Mouse (Mus musculus) lung, embryonic 16.5 days (tissue): ENCODE measurements around the gene Apbb1. TPM values are rescaled to one million over a fixed set of nuclear protein-coding genes. Genes with fewer than 3 reads are reported as not detected.
A peak's percentile ranks its signal among the peaks of the same experiment; 100 is the strongest.

ENCODE experiments used
- ATAC-seq: fragments of 200-750 bp; cut with Nextera tagmentation; 2 replicates; pipeline ENCODE4 v1.8.0; 2017; ENCODE audit warnings: low read depth, mild to moderate bottlenecking, moderate library complexity
- H3K27ac ChIP-seq: fragments of 300-500 bp; sonication (generic); 2 replicates; pipeline ENCODE4 v1.5.1; 2014; ENCODE audit warnings: mild to moderate bottlenecking, control low read depth, low read length
- H3K27me3 ChIP-seq: fragments of 300-500 bp; sonication (generic); 2 replicates; pipeline ENCODE4 v1.6.1; 2014; ENCODE audit warnings: low read depth, low read length, mixed read lengths; ENCODE audit not compliant: control insufficient read depth, insufficient read depth
- H3K36me3 ChIP-seq: fragments of 300-500 bp; sonication (generic); 2 replicates; pipeline ENCODE4 v1.6.1; 2014; ENCODE audit warnings: low read length; ENCODE audit not compliant: control insufficient read depth, insufficient read depth
- H3K4me1 ChIP-seq: fragments of 300-500 bp; sonication (generic); replicated peaks from 2 replicates; pipeline ENCODE4 v1.6.1; 2014; ENCODE audit warnings: low read length, mixed read lengths; ENCODE audit not compliant: control insufficient read depth, insufficient read depth
- H3K4me2 ChIP-seq: fragments of 300-500 bp; sonication (generic); 2 replicates; pipeline ENCODE4 v1.6.1; 2014; ENCODE audit warnings: low read depth, low read length, control low read depth
- H3K4me3 ChIP-seq: fragments of 300-500 bp; sonication (generic); 2 replicates; pipeline ENCODE4 v1.5.1; 2014; ENCODE audit warnings: mild to moderate bottlenecking, low read length, control low read depth
- H3K9ac ChIP-seq: fragments of 300-500 bp; sonication (generic); 2 replicates; pipeline ENCODE4 v1.6.1; 2014; ENCODE audit warnings: low read length, control low read depth
- H3K9me3 ChIP-seq: fragments of 300-500 bp; sonication (generic); 2 replicates; pipeline ENCODE4 v1.6.1; 2016; ENCODE audit warnings: low read length; ENCODE audit not compliant: control insufficient read depth
- WGBS: fragments of 180-500 bp; shearing (Covaris S2); extraction: QIAGEN DNeasy Blood & Tissue Kit; methylation state at CpG from one replicate; pipeline ENCODE4 v1.1.7; 2014; 5-methylcytosine and 5-hydroxymethylcytosine counted together
- polyA plus RNA-seq: library from polyadenylated mRNA; unstranded; fragments of >200 nt; fragmentation: Nextera tagmentation; extraction: Ambion mirVana; gene quantifications from 2 replicates; pipeline ENCODE4 v1.2.1, GENCODE M21; 2015

Gene Apbb1
- polyA plus RNA-seq, 1 experiment from 2014 or later = 48.0 TPM

GRCm38 (mm10) chr7:105519771-105520170 lies 61.7 kb downstream of the Apbb1 start:
- H3K4me1 ChIP-seq = no peaks in the 10 kb centered on the region

GRCm38 (mm10) chr7:105519336-105519735 lies 62.1 kb downstream of the Apbb1 start:
- WGBS = 65% methylated on average over 11 of the region's 11 CpGs
- H3K9me3 ChIP-seq = no peaks in the 10 kb centered on the region
- H3K36me3 ChIP-seq = no peaks in the 10 kb centered on the region
- H3K27ac ChIP-seq = no peak overlapping the region
- H3K4me1 ChIP-seq = no peaks in the 10 kb centered on the region
- no peak overlapping the region for H3K4me2 ChIP-seq
- no peaks in the 10 kb centered on the region for H3K27me3 ChIP-seq
- H3K9ac ChIP-seq = no peak overlapping the region
- no peak overlapping the region for H3K4me3 ChIP-seq
- no peak for ATAC-seq

More at GRCm38 (mm10) chr7:105519771-105520170, 61.7 kb downstream of the Apbb1 start:
- Histone ChIP-seq H3K9ac (no peak overlapping the region), H3K9me3 (no peaks in the 10 kb centered on the region), H3K4me2 (no peak overlapping the region), H3K36me3 (no peaks in the 10 kb centered on the region), H3K27me3 (no peaks in the 10 kb centered on the region), H3K27ac (no peak overlapping the region), H3K4me3 (no peak overlapping the region)
- ATAC-seq = no peak
- 58% methylated on average over 2 of the region's 2 CpGs for WGBS

GRCm38 (mm10) chr7:105516669-105517360 lies 64.6 kb downstream of the Apbb1 start:
- WGBS = 36% methylated on average over 9 of the region's 9 CpGs
- Histone ChIP-seq H3K4me3 (no peak overlapping the region), H3K36me3 (no peaks in the 10 kb centered on the region), H3K9me3 (no peaks in the 10 kb centered on the region), H3K4me2 (no peak overlapping the region), H3K27ac (no peak overlapping the region), H3K27me3 (no peaks in the 10 kb centered on the region), H3K9ac (no peak overlapping the region), H3K4me1 (no peaks in the 10 kb centered on the region)
- no peak for ATAC-seq

DNA sequence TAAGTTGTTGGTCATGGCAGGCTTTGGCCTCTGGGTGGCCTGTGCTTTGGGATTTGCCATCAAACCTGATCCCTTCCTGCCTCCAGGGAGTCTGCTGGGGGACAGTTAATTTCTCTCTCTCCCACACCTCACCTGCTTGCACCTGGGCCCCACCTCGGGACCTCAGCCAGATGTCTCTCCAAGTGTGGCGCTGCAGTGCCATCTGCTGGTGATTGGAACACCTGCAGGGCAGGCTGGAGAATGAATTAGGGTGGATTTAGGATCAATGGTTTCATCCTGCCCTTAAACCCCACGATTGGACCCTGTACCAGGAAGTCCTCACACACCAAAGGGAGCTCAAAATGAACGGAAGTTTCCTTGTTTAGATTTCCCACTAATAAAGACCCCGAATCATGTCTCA lies 66.3 kb downstream of the Apbb1 start:
- H3K9ac ChIP-seq = no peak overlapping the region
- H3K36me3 ChIP-seq = no peaks in the 10 kb centered on the region
- H3K4me3 ChIP-seq = no peak overlapping the region
- no peaks in the 10 kb centered on the region for H3K4me1 ChIP-seq
- H3K9me3 ChIP-seq = no peaks in the 10 kb centered on the region
- WGBS = 5% methylated on average over 5 of the region's 5 CpGs
- H3K4me2 ChIP-seq = no peak overlapping the region
- peak; percentile 26; the same call in 1 of the 2 replicates for ATAC-seq
- no peak overlapping the region for H3K27ac ChIP-seq
- no peaks in the 10 kb centered on the region for H3K27me3 ChIP-seq

- Histone ChIP-seq H3K36me3 (no peaks in the 10 kb centered on the region), H3K9me3 (no peaks in the 10 kb centered on the region), H3K4me1 (no peaks in the 10 kb centered on the region), H3K4me3 (no peak overlapping the region), H3K9ac (no peak overlapping the region), H3K4me2 (no peak overlapping the region), H3K27me3 (no peaks in the 10 kb centered on the region), H3K27ac (no peak overlapping the region)
- WGBS = 35% methylated on average over 5 of the region's 5 CpGs
- ATAC-seq = no peak
Observed at GRCm38 (mm10) chr7:105514561-105514960, 66.9 kb downstream of the Apbb1 start.

DNA sequence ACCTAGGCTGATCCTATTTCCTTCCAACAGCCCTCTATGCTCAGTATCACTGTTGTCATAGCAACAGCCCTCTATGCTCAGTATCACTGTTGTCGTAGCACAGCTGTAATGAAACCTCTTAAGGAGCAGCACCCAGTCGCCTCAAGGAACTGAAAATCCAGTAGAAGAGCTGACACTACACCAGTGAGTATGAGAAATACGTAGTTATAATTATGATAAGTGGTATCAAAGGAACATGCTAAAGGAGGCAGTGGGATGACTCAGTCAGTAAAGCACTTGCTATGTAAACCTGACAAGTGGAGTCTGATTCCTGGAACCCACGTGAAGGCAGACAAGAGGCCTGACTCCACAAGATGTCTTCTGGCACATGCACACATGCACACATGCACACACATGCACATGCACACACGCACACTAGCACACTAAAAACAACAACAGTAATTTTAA lies 67.6 kb downstream of the Apbb1 start:
- no peak overlapping the region for H3K4me2 ChIP-seq
- 38% methylated on average over 5 of the region's 5 CpGs for WGBS
- no peak overlapping the region for H3K9ac ChIP-seq
- no peaks in the 10 kb centered on the region for H3K9me3 ChIP-seq
- H3K27me3 ChIP-seq = no peaks in the 10 kb centered on the region
- no peak overlapping the region for H3K27ac ChIP-seq
- ATAC-seq = no peak
- no peaks in the 10 kb centered on the region for H3K4me1 ChIP-seq
- no peak overlapping the region for H3K4me3 ChIP-seq
- H3K36me3 ChIP-seq = no peaks in the 10 kb centered on the region

GRCm38 (mm10) chr7:105510143-105510542 lies 71.3 kb downstream of the Apbb1 start:
- Histone ChIP-seq H3K36me3 (no peaks in the 10 kb centered on the region), H3K4me1 (no peaks in the 10 kb centered on the region), H3K9ac (no peak overlapping the region), H3K27ac (no peak overlapping the region), H3K9me3 (no peaks in the 10 kb centered on the region), H3K4me2 (no peak overlapping the region), H3K27me3 (no peaks in the 10 kb centered on the region), H3K4me3 (no peak overlapping the region)
- 73% methylated on average over 5 of the region's 5 CpGs for WGBS
- ATAC-seq = no peak

Other genes starting within 250 kb of the Apbb1 start
- not detected in 2 replicates for gene Olfr690, start 247.5 kb downstream of the Apbb1 start, polyA plus RNA-seq
- gene Olfr691, start 239.4 kb downstream of the Apbb1 start, polyA plus RNA-seq = not detected in 2 replicates
- gene Olfr692, start 213.4 kb downstream of the Apbb1 start, polyA plus RNA-seq = not detected in 2 replicates
- gene Gm5901, start 206.6 kb downstream of the Apbb1 start, polyA plus RNA-seq = not detected in 2 replicates
- 39.3 and 41.4 TPM in 2 replicates for gene Fam160a2, start 181.6 kb downstream of the Apbb1 start, polyA plus RNA-seq
- gene Cnga4, start 177.1 kb downstream of the Apbb1 start, polyA plus RNA-seq = not detected in 2 replicates
- 0.26 and 0.60 TPM in 2 replicates for gene Cckbr, start 155.9 kb downstream of the Apbb1 start, polyA plus RNA-seq
- 90.2 and 97.1 TPM in 2 replicates for gene Cavin3, start 99.4 kb downstream of the Apbb1 start, polyA plus RNA-seq
- gene Smpd1, start 27.3 kb downstream of the Apbb1 start, polyA plus RNA-seq = 47.8 and 50.3 TPM in 2 replicates
- gene Hpx, start 18.5 kb upstream of the Apbb1 start, polyA plus RNA-seq = 1.0 and 4.6 TPM in 2 replicates
- gene Trim3, start 51.9 kb upstream of the Apbb1 start, polyA plus RNA-seq = 61.8 and 67.0 TPM in 2 replicates
- 181 and 208 TPM in 2 replicates for gene Timm10b, start 58.4 kb upstream of the Apbb1 start, polyA plus RNA-seq
- gene Arfip2, start 58.8 kb upstream of the Apbb1 start, polyA plus RNA-seq = 78.0 and 81.5 TPM in 2 replicates
- gene Gm45799, start 58.9 kb upstream of the Apbb1 start, polyA plus RNA-seq = 24.9 and 35.7 TPM in 2 replicates
- 0.55 and 1.4 TPM in 2 replicates for gene Dnhd1, start 69.2 kb upstream of the Apbb1 start, polyA plus RNA-seq
- gene Ilk, start 154.9 kb upstream of the Apbb1 start, polyA plus RNA-seq = 413 and 414 TPM in 2 replicates
- gene Rrp8, start 155.7 kb upstream of the Apbb1 start, polyA plus RNA-seq = 31.1 and 41.7 TPM in 2 replicates
- gene Taf10, start 162.7 kb upstream of the Apbb1 start, polyA plus RNA-seq = 101 and 105 TPM in 2 replicates
- 96.4 and 102 TPM in 2 replicates for gene Tpp1, start 170.6 kb upstream of the Apbb1 start, polyA plus RNA-seq
- 7.1 and 7.2 TPM in 2 replicates for gene Dchs1, start 206.0 kb upstream of the Apbb1 start, polyA plus RNA-seq
- gene Mrpl17, start 229.4 kb upstream of the Apbb1 start, polyA plus RNA-seq = 344 and 345 TPM in 2 replicates